Mouse (Mus musculus) heart, postnatal 4 days (tissue): ENCODE results near the gene Nt5c3. TPM values are rescaled to one million over a fixed set of nuclear protein-coding genes. Genes with fewer than 3 reads are reported as not detected.

ENCODE experiments used
- DNase-seq: peaks from one replicate; pipeline ENCODE4 v3.0.0; 2021
- total RNA-seq, 2 experiments: library from RNA; stranded (reverse); gene quantifications; 2 replicates each; pipeline ENCODE4 v1.2.3; 2021

Nt5c3 gene
- 10 to 100 TPM; 44.1 to 46.9 TPM for total RNA-seq

GRCm38 (mm10) chr6:56923726-56924707 is at the start of gene Nt5c3, which contains the start of gene Vmn1r4:
Nt5c3 (minus strand) TSS chr6:56923932.
Vmn1r4 (plus strand) TSS chr6:56924015.
- DNase-seq, result peak; percentile 93

- no peak for DNase-seq
Observed at GRCm38 (mm10) chr6:56969973-56970372, 46.2 kb upstream of the Nt5c3 start, which contains the start of gene Vmn1r5. Vmn1r5 (plus strand) TSS chr6:56970273.

GRCm38 (mm10) chr6:56956436-56956835 is 32.7 kb upstream of the Nt5c3 start:
- no peak for DNase-seq

GRCm38 (mm10) chr6:56934366-56934765 is 10.6 kb upstream of the Nt5c3 start:
- no peak for DNase-seq

GRCm38 (mm10) chr6:56932464-56932863 is 8.7 kb upstream of the Nt5c3 start:
- no peak for DNase-seq

- no peak for DNase-seq
Observed at GRCm38 (mm10) chr6:56931648-56932415, 8.1 kb upstream of the Nt5c3 start.

- DNase-seq, result no peak
Observed at GRCm38 (mm10) chr6:56923331-56923725, 404 bp downstream of the Nt5c3 start.

GRCm38 (mm10) chr6:56920222-56921092 is 3.3 kb downstream of the Nt5c3 start:
- DNase-seq, result no peak

GRCm38 (mm10) chr6:56919330-56920044 is 4.2 kb downstream of the Nt5c3 start:
- DNase-seq, result no peak

- DNase-seq, result no peak
Observed at GRCm38 (mm10) chr6:56917578-56918368, 6.0 kb downstream of the Nt5c3 start.

- DNase-seq, result no peak
Observed at GRCm38 (mm10) chr6:56916279-56916678, 7.5 kb downstream of the Nt5c3 start.

GRCm38 (mm10) chr6:56913092-56913858 is 10.5 kb downstream of the Nt5c3 start:
- no peak for DNase-seq

GRCm38 (mm10) chr6:56910910-56911309 is 12.8 kb downstream of the Nt5c3 start:
- no peak for DNase-seq

- peak; percentile 78 for DNase-seq
Observed at GRCm38 (mm10) chr6:56908912-56909311, 14.8 kb downstream of the Nt5c3 start.

- DNase-seq, result no peak
Observed at GRCm38 (mm10) chr6:56908397-56908796, 15.3 kb downstream of the Nt5c3 start.

- DNase-seq, result no peak
Observed at GRCm38 (mm10) chr6:56907973-56908372, 15.8 kb downstream of the Nt5c3 start.

- no peak for DNase-seq
Observed at GRCm38 (mm10) chr6:56906121-56906846, 17.4 kb downstream of the Nt5c3 start.

- DNase-seq, result no peak
Observed at GRCm38 (mm10) chr6:56905486-56905885, 18.2 kb downstream of the Nt5c3 start.

- DNase-seq, result no peak
Observed at GRCm38 (mm10) chr6:56904982-56905381, 18.8 kb downstream of the Nt5c3 start.
